Mouse (Mus musculus): Measurements from ENCODE around the gene Suclg2. TPM values are rescaled to one million over a fixed set of nuclear protein-coding genes. Genes with fewer than 3 reads are reported as not detected.

Suclg2 gene
- polyA plus RNA-seq, 1 experiment from 2014 or later, result 105 TPM

- WGBS, result 33% methylated on average over 3 of the region's 3 CpGs
- Histone ChIP-seq H3K9ac (ENCODE audit: low read length) (no peak overlapping the region), H3K36me3 (ENCODE audit: control insufficient read depth, insufficient read depth) (no peaks in the 10 kb centered on the region), H3K27ac (ENCODE audit: low read length) (no peak overlapping the region), H3K4me3 (ENCODE audit: low read length) (no peak overlapping the region), H3K27me3 (ENCODE audit: control insufficient read depth, insufficient read depth, low read length) (no peaks in the 10 kb centered on the region), H3K9me3 (replicated peaks; ENCODE audit: control insufficient read depth, low read length) (no peaks in the 10 kb centered on the region), H3K4me2 (ENCODE audit: low read depth, low read length) (no peak overlapping the region), H3K4me1 (ENCODE audit: control insufficient read depth, insufficient read depth, low read length) (peaks cover 2% of the 10 kb centered on the region; the same call in 1 of the 2 replicates)
- no peak for ATAC-seq (replicated peaks; ENCODE audit: extremely low read depth, insufficient read depth, low FRiP score)
These were observed 173.3 kb downstream of the Suclg2 start for GRCm38 (mm10) chr6:95545296-95545695.

- no peak overlapping the region for H3K9ac ChIP-seq (ENCODE audit: low read length)
- no peaks in the 10 kb centered on the region for H3K27me3 ChIP-seq (ENCODE audit: control insufficient read depth, insufficient read depth, low read length)
- H3K4me2 ChIP-seq (ENCODE audit: low read depth, low read length), result no peak overlapping the region
- ATAC-seq (replicated peaks; ENCODE audit: extremely low read depth, insufficient read depth, low FRiP score), result no peak
- H3K4me3 ChIP-seq (ENCODE audit: low read length), result no peak overlapping the region
- no peaks in the 10 kb centered on the region for H3K36me3 ChIP-seq (ENCODE audit: control insufficient read depth, insufficient read depth)
- no peak overlapping the region for H3K27ac ChIP-seq (ENCODE audit: low read length)
- H3K4me1 ChIP-seq (ENCODE audit: control insufficient read depth, insufficient read depth, low read length), result no peaks in the 10 kb centered on the region
- no peaks in the 10 kb centered on the region for H3K9me3 ChIP-seq (replicated peaks; ENCODE audit: control insufficient read depth, low read length)
- 81% methylated on average over 3 of the region's 3 CpGs for WGBS
These were observed 183.4 kb downstream of the Suclg2 start for GRCm38 (mm10) chr6:95535191-95535590.

GRCm38 (mm10) chr6:95519846-95520245, 198.8 kb downstream of the Suclg2 start:
- Histone ChIP-seq H3K27me3 (ENCODE audit: control insufficient read depth, insufficient read depth, low read length) (no peaks in the 10 kb centered on the region), H3K9me3 (replicated peaks; ENCODE audit: control insufficient read depth, low read length) (no peaks in the 10 kb centered on the region), H3K9ac (ENCODE audit: low read length) (no peak overlapping the region), H3K4me1 (ENCODE audit: control insufficient read depth, insufficient read depth, low read length) (no peaks in the 10 kb centered on the region; the same call in 1 of the 2 replicates), H3K4me2 (ENCODE audit: low read depth, low read length) (no peak overlapping the region), H3K36me3 (ENCODE audit: control insufficient read depth, insufficient read depth) (no peaks in the 10 kb centered on the region), H3K4me3 (ENCODE audit: low read length) (no peak overlapping the region), H3K27ac (ENCODE audit: low read length) (no peak overlapping the region)
- no peak for ATAC-seq (replicated peaks; ENCODE audit: extremely low read depth, insufficient read depth, low FRiP score)
- 41% methylated on average over 2 of the region's 2 CpGs for WGBS

- ATAC-seq (replicated peaks; ENCODE audit: extremely low read depth, insufficient read depth, low FRiP score), result no peak
- Histone ChIP-seq H3K4me2 (ENCODE audit: low read depth, low read length) (no peak overlapping the region), H3K36me3 (ENCODE audit: control insufficient read depth, insufficient read depth) (no peaks in the 10 kb centered on the region), H3K4me3 (ENCODE audit: low read length) (no peak overlapping the region), H3K9me3 (replicated peaks; ENCODE audit: control insufficient read depth, low read length) (no peaks in the 10 kb centered on the region), H3K27me3 (ENCODE audit: control insufficient read depth, insufficient read depth, low read length) (no peaks in the 10 kb centered on the region), H3K4me1 (ENCODE audit: control insufficient read depth, insufficient read depth, low read length) (no peaks in the 10 kb centered on the region; the same call in 1 of the 2 replicates), H3K27ac (ENCODE audit: low read length) (no peak overlapping the region), H3K9ac (ENCODE audit: low read length) (no peak overlapping the region)
- WGBS, result 69% methylated on average over 2 of the region's 2 CpGs
These were observed 200.2 kb downstream of the Suclg2 start for GRCm38 (mm10) chr6:95518406-95518805.

- H3K27ac ChIP-seq (ENCODE audit: low read length), result no peak overlapping the region
- H3K4me3 ChIP-seq (ENCODE audit: low read length), result no peak overlapping the region
- no peak overlapping the region for H3K4me2 ChIP-seq (ENCODE audit: low read depth, low read length)
- no peak overlapping the region for H3K9ac ChIP-seq (ENCODE audit: low read length)
- whole genome bisulfite sequencing, result 71% methylated on average over 5 of the region's 5 CpGs
- 0 out of 2 replicates have a peak, but pooled peaks cover 2% of the 10 kb centered on the region for H3K9me3 ChIP-seq (replicated peaks; ENCODE audit: control insufficient read depth, low read length)
- no peaks in the 10 kb centered on the region; the same call in 1 of the 2 replicates for H3K4me1 ChIP-seq (ENCODE audit: control insufficient read depth, insufficient read depth, low read length)
- no peaks in the 10 kb centered on the region for H3K36me3 ChIP-seq (ENCODE audit: control insufficient read depth, insufficient read depth)
- no peaks in the 10 kb centered on the region for H3K27me3 ChIP-seq (ENCODE audit: control insufficient read depth, insufficient read depth, low read length)
- no peak for ATAC-seq (replicated peaks; ENCODE audit: extremely low read depth, insufficient read depth, low FRiP score)
These were observed 202.9 kb downstream of the Suclg2 start for GRCm38 (mm10) chr6:95515721-95516120.

GRCm38 (mm10) chr6:95514726-95515125, 203.9 kb downstream of the Suclg2 start:
- Histone ChIP-seq H3K4me2 (ENCODE audit: low read depth, low read length) (no peak overlapping the region), H3K9ac (ENCODE audit: low read length) (no peak overlapping the region), H3K4me3 (ENCODE audit: low read length) (no peak overlapping the region), H3K9me3 (replicated peaks; ENCODE audit: control insufficient read depth, low read length) (0 out of 2 replicates have a peak, but pooled peaks cover 2% of the 10 kb centered on the region), H3K4me1 (ENCODE audit: control insufficient read depth, insufficient read depth, low read length) (no peaks in the 10 kb centered on the region; the same call in 1 of the 2 replicates), H3K36me3 (ENCODE audit: control insufficient read depth, insufficient read depth) (no peaks in the 10 kb centered on the region), H3K27me3 (ENCODE audit: control insufficient read depth, insufficient read depth, low read length) (no peaks in the 10 kb centered on the region), H3K27ac (ENCODE audit: low read length) (no peak overlapping the region)
- ATAC-seq (replicated peaks; ENCODE audit: extremely low read depth, insufficient read depth, low FRiP score), result no peak
- 84% methylated on average over 10 of the region's 10 CpGs for WGBS

- H3K4me3 ChIP-seq (ENCODE audit: low read length), result no peak overlapping the region
- no peak overlapping the region for H3K4me2 ChIP-seq (ENCODE audit: low read depth, low read length)
- no peaks in the 10 kb centered on the region for H3K36me3 ChIP-seq (ENCODE audit: control insufficient read depth, insufficient read depth)
- H3K9ac ChIP-seq (ENCODE audit: low read length), result no peak overlapping the region
- H3K27me3 ChIP-seq (ENCODE audit: control insufficient read depth, insufficient read depth, low read length), result no peaks in the 10 kb centered on the region
- no peak for ATAC-seq (replicated peaks; ENCODE audit: extremely low read depth, insufficient read depth, low FRiP score)
- no peak overlapping the region for H3K27ac ChIP-seq (ENCODE audit: low read length)
- H3K4me1 ChIP-seq (ENCODE audit: control insufficient read depth, insufficient read depth, low read length), result no peaks in the 10 kb centered on the region; the same call in 1 of the 2 replicates
- 93% methylated on average over 1 of the region's 1 CpGs for WGBS
- 0 out of 2 replicates have a peak, but pooled peaks cover 2% of the 10 kb centered on the region for H3K9me3 ChIP-seq (replicated peaks; ENCODE audit: control insufficient read depth, low read length)
These were observed 206.9 kb downstream of the Suclg2 start for GRCm38 (mm10) chr6:95511689-95512088.

- H3K4me3 ChIP-seq (ENCODE audit: low read length), result no peak overlapping the region
- WGBS, result 80% methylated on average over 5 of the region's 5 CpGs
- H3K4me1 ChIP-seq (ENCODE audit: control insufficient read depth, insufficient read depth, low read length), result no peaks in the 10 kb centered on the region
These were observed 217.8 kb downstream of the Suclg2 start for GRCm38 (mm10) chr6:95500771-95501170.

GRCm38 (mm10) chr6:95499639-95500038, 219.0 kb downstream of the Suclg2 start:
- Histone ChIP-seq H3K4me2 (ENCODE audit: low read depth, low read length) (no peak overlapping the region), H3K4me3 (ENCODE audit: low read length) (no peak overlapping the region), H3K27ac (ENCODE audit: low read length) (no peak overlapping the region), H3K9ac (ENCODE audit: low read length) (no peak overlapping the region), H3K4me1 (ENCODE audit: control insufficient read depth, insufficient read depth, low read length) (no peaks in the 10 kb centered on the region), H3K9me3 (replicated peaks; ENCODE audit: control insufficient read depth, low read length) (no peaks in the 10 kb centered on the region), H3K36me3 (ENCODE audit: control insufficient read depth, insufficient read depth) (no peaks in the 10 kb centered on the region), H3K27me3 (ENCODE audit: control insufficient read depth, insufficient read depth, low read length) (no peaks in the 10 kb centered on the region)
- WGBS, result 75% methylated on average over 5 of the region's 5 CpGs
- ATAC-seq (replicated peaks; ENCODE audit: extremely low read depth, insufficient read depth, low FRiP score), result no peak

More at GRCm38 (mm10) chr6:95500771-95501170, 217.8 kb downstream of the Suclg2 start:
- no peak for ATAC-seq (replicated peaks; ENCODE audit: extremely low read depth, insufficient read depth, low FRiP score)
- Histone ChIP-seq H3K36me3 (ENCODE audit: control insufficient read depth, insufficient read depth) (no peaks in the 10 kb centered on the region), H3K4me2 (ENCODE audit: low read depth, low read length) (no peak overlapping the region), H3K9ac (ENCODE audit: low read length) (no peak overlapping the region), H3K27me3 (ENCODE audit: control insufficient read depth, insufficient read depth, low read length) (no peaks in the 10 kb centered on the region), H3K9me3 (replicated peaks; ENCODE audit: control insufficient read depth, low read length) (no peaks in the 10 kb centered on the region), H3K27ac (ENCODE audit: low read length) (no peak overlapping the region)
